Mouse (Mus musculus) bone marrow, adult 2 months (tissue): ENCODE measurements around the gene Bckdha. TPM values are rescaled to one million over a fixed set of nuclear protein-coding genes. Genes with fewer than 3 reads are reported as not detected.

Experiments
- H3K27ac ChIP-seq: fragments of 200-500 bp; 2 replicates; pipeline ENCODE4 v1.5.1; 2012; ENCODE audit warnings: low read depth, mild to moderate bottlenecking, control low read depth, inconsistent platforms, low read length; ENCODE audit not compliant: control insufficient read depth, poor library complexity, insufficient read depth
- H3K4me1 ChIP-seq: fragments of 200-500 bp; 2 replicates; pipeline ENCODE4 v1.6.1; 2011; ENCODE audit warnings: low read length; ENCODE audit not compliant: control insufficient read depth, insufficient read depth
- H3K4me3 ChIP-seq: fragments of 200-500 bp; replicated peaks from 2 replicates; pipeline ENCODE3; 2011; ENCODE audit warnings: mild to moderate bottlenecking, low read depth, low read length, control low read depth; ENCODE audit not compliant: control insufficient read depth
- CTCF ChIP-seq: fragments of 200-500 bp; IDR thresholded peaks from 2 replicates; pipeline ENCODE4 v1.5.1; 2011; ENCODE audit warnings: low read length, control low read depth; ENCODE audit not compliant: control insufficient read depth, insufficient read depth
- POLR2A ChIP-seq: fragments of 200-500 bp; IDR thresholded peaks from 2 replicates; pipeline ENCODE4 v1.6.1; 2011; ENCODE audit warnings: low read depth, mild to moderate bottlenecking, control low read depth, low read length, borderline replicate concordance; ENCODE audit not compliant: control insufficient read depth
- WGBS: fragments of 180-500 bp; shearing (Covaris S2); methylation state at CpG from one replicate; pipeline ENCODE4 v1.1.7; 2018; 5-methylcytosine and 5-hydroxymethylcytosine counted together
- polyA plus RNA-seq: library from polyadenylated mRNA; stranded (reverse); fragments of >200 nt; gene quantifications from 2 replicates; pipeline ENCODE4 v1.2.4, GENCODE M21; 2011; ENCODE audit warnings: low replicate concordance; ENCODE audit not compliant: missing spikeins, insufficient read depth, insufficient read length

Gene Bckdha
- polyA plus RNA-seq, 1 experiment = 36.1 TPM

DNA sequence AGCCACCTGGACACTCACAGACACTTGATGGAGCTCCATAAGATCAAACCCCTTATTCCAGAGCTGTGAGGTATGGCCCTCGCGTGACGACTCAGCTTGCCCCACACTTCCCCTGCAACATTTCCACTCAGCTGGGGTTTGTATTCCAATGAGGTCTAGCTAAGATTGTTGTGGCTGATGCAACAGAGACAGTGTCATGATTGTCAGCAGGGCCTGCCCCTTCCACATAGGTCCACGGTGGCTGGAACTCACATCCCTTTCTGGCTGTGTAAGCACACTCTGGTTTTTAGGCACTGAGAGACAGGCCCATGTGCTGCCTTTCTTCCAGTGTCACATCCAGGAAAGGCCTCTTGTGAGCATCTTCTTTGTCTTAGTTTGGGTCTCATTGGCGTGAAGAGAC lies 74.1 kb downstream of the Bckdha start:
- WGBS = 71% methylated on average over 5 of the region's 5 CpGs
- TF ChIP-seq CTCF = no peak
- no peak for TF ChIP-seq POLR2A
- Histone ChIP-seq H3K27ac (no peak overlapping the region), H3K4me1 (no peaks in the 10 kb centered on the region; the same call in 1 of the 2 replicates), H3K4me3 (no peak overlapping the region)

DNA sequence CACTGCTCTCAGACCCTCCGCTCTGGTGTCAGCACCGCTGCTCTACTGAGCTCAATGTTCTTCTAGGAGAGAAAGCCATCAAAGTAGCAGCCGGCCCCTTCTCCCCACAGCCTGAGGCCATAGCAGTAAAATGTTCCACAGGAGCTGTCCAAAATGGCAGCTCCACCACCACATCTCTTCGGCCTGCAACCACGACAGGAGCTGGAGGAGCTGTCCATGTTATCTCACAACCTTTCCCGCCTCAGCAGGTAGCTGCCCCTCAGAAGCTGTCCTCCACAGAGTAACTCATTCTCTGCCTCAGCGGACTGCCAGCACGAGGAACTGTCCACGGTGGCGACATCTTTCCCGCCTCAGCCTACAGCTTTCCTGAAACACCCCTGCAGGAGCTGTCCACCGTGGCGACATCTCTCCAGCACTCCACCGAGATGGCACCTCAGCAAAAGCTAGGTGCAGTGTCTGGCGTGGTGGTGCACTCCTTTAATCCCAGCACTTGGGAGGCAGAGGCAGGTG lies 76.4 kb downstream of the Bckdha start:
- Histone ChIP-seq H3K4me3 (no peak overlapping the region), H3K27ac (no peak overlapping the region), H3K4me1 (no peaks in the 10 kb centered on the region; the same call in 1 of the 2 replicates)
- TF ChIP-seq POLR2A = no peak
- no peak for TF ChIP-seq CTCF
- WGBS = 81% methylated on average over 15 of the region's 15 CpGs

Other genes with a start within 250 kb of the Bckdha start
- gene Cxcl17, start 246.1 kb downstream of the Bckdha start, polyA plus RNA-seq = not detected in 2 replicates
- 11.7 and 31.5 TPM in 2 replicates for gene Ceacam1, start 181.4 kb downstream of the Bckdha start, polyA plus RNA-seq
- not detected in 2 replicates for gene Ceacam2, start 119.1 kb downstream of the Bckdha start, polyA plus RNA-seq
- gene Erich4, start 43.1 kb downstream of the Bckdha start, polyA plus RNA-seq = not detected in 2 replicates
- gene Dmac2, start 39.6 kb downstream of the Bckdha start, polyA plus RNA-seq = 11.5 and 23.1 TPM in 2 replicates
- gene B3gnt8, start 32.3 kb downstream of the Bckdha start, polyA plus RNA-seq = 15.2 and 26.9 TPM in 2 replicates
- gene Exosc5, start 183 bp upstream of the Bckdha start, polyA plus RNA-seq = 21.7 and 39.8 TPM in 2 replicates
- gene Tmem91, start 16.2 kb upstream of the Bckdha start, polyA plus RNA-seq = 2.9 TPM in 1 of 2 replicates, not detected in the other
- 19.1 and 40.8 TPM in 2 replicates for gene B9d2, start 21.8 kb upstream of the Bckdha start, polyA plus RNA-seq
- gene Tgfb1, start 28.0 kb upstream of the Bckdha start, polyA plus RNA-seq = 53.9 and 75.5 TPM in 2 replicates
- gene Ccdc97, start 60.1 kb upstream of the Bckdha start, polyA plus RNA-seq = 33.4 and 65.4 TPM in 2 replicates
- 74.6 and 75.3 TPM in 2 replicates for gene Hnrnpul1, start 95.8 kb upstream of the Bckdha start, polyA plus RNA-seq
- 20.4 and 37.6 TPM in 2 replicates for gene Axl, start 129.7 kb upstream of the Bckdha start, polyA plus RNA-seq
- not detected in 2 replicates for gene Cyp2s1, start 157.9 kb upstream of the Bckdha start, polyA plus RNA-seq
- gene Cyp2b10, start 238.6 kb upstream of the Bckdha start, polyA plus RNA-seq = 1.4 TPM in 2 replicates